Mouse (Mus musculus) erythroblast, adult 5-6 weeks (primary cell): ENCODE measurements around the gene Il1f6. TPM values are rescaled to one million over a fixed set of nuclear protein-coding genes. Genes with fewer than 3 reads are reported as not detected.
"Not testable (repeated sequence)": the region's sequence is repeated elsewhere in the genome, so short reads cannot be mapped to it uniquely, and the experiment has no call there.

Experiments used
- ATAC-seq: replicated peaks from 2 replicates; pipeline ENCODE4 v1.8.0; 2016; ENCODE audit warnings: moderate number of reproducible peaks, mild to moderate bottlenecking, moderate TSS enrichment, inconsistent platforms; ENCODE audit not compliant: poor library complexity, low FRiP score, severe bottlenecking
- total RNA-seq, 2 experiments: library from RNA; stranded (forward) in 1 of 2; stranded (reverse) in 1 of 2; fragments of 150-400 nt in 1 of 2; fragments of 200-764, 138-1000 nt in 1 of 2; gene quantifications; 2 replicates each; pipeline versions ENCODE4 v1.2.3 to v1.2.4; 2015 to 2017; ENCODE audit warnings: low replicate concordance in 2 of 2

Gene Il1f6
- not detected in 2 replicates for total RNA-seq (2015; ENCODE audit: low replicate concordance)
- not detected in 2 replicates for total RNA-seq (2017; ENCODE audit: low replicate concordance)

DNA sequence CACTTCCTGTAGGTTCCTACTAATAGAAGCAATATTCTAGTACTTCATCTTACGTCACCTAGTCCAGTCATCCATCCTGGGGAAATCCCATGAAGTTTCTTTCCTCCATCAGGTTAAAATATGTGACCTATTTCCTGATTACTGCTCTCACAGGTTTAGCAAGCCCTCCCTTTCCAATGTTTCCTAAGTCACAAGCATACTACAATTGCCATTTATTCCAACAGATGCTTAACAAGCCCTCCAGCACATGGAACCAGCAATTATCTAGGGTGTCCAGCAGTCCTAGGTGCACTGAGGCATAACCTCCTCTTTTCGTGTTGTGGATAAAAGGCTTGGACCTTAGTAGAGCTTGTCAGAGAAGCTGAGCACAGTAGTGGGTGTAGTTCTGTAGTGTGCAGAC lies at the start of gene Il1f6:
Il1f6 (plus strand) TSS at position 301 of the 400 bp plus-strand sequence.
- ATAC-seq: no peak

GRCm38 (mm10) chr2:24181683-24182331 lies 33.4 kb upstream of the Il1f6 start:
- not testable (repeated sequence) for ATAC-seq

DNA sequence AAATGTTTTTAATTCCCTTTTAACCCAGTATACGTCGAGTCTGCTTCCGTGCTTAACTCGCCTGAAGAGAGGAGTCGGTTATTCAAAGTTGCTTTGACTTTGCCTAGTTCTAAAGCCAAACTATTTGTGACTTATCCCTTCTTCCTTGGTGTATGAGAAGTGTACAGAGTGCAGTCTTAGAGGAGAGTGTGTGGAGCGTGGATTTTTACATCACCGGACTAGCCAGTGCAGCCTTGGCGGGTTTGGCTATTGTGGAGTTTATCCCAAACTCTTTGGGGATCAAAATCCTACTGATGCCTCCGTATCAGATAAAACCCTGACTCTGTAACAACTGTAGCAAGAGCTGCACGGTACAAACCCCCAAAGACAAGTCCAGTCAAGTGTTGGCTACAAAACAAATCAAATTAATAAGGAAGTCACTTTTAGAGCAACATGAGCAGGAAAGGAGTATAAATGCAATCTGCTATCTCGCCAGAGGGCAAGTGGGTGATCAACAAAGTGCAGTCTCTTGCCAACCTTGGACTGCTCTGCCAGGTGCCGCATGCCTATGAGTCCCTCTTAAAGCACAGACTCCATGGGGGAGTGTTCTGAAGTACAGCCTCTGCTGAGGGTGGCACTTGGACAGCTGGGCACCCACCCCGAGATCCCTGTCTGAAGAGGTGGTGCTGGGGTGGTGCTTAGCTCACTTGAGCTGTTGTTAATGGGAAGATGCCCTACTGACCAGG lies 32.6 kb upstream of the Il1f6 start:
- not testable (repeated sequence) for ATAC-seq

DNA sequence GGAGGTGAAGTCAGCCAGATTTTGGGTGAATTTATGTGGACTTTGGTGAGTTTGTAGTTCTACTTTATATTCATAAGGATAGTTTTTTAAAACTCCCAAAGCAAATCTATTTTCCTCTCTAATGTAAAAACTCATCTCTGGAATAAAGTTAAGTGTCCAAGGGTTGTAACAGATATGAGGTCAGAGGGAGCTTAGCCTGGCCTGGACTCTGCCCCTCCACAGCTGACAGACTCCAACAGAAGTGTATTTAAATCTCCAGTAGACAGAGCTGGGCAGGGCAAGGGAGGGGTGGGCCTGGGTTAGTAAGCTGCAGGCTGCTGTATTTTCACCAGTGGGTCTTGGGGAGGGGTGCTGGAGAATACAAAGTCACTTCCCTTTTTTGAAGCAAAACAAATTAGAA lies 31.1 kb upstream of the Il1f6 start:
- not testable (repeated sequence) for ATAC-seq

DNA sequence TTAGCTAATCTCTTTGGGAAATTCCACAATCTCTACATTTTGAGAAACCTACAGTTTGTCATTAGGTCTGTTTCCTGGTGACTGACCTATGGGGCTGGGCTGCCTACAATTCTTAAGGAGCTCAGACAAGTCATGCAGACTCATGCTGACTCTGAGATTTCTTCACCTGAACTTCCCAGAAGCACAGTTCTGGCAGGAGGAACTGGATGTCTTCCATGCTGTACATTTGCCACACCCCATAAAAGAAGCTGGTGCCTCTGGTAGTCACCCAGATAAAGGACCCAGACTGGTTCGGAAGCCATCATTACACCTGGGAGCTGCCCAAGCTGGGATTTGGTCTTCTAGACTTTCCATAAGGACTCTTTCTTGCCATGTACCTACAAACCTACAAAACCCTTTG lies 29.0 kb upstream of the Il1f6 start, which contains the start of gene Il1f9:
Il1f9 (plus strand) TSS at position 301 of the 400 bp plus-strand sequence.
- no peak for ATAC-seq

- no peak for ATAC-seq
Observed at GRCm38 (mm10) chr2:24187585-24187984, 27.6 kb upstream of the Il1f6 start.

GRCm38 (mm10) chr2:24188189-24188588 lies 27.0 kb upstream of the Il1f6 start:
- ATAC-seq: no peak

- no peak for ATAC-seq
Observed at GRCm38 (mm10) chr2:24227191-24227590, 12.0 kb downstream of the Il1f6 start.

GRCm38 (mm10) chr2:24267503-24267902 lies 52.3 kb downstream of the Il1f6 start:
- no peak for ATAC-seq

DNA sequence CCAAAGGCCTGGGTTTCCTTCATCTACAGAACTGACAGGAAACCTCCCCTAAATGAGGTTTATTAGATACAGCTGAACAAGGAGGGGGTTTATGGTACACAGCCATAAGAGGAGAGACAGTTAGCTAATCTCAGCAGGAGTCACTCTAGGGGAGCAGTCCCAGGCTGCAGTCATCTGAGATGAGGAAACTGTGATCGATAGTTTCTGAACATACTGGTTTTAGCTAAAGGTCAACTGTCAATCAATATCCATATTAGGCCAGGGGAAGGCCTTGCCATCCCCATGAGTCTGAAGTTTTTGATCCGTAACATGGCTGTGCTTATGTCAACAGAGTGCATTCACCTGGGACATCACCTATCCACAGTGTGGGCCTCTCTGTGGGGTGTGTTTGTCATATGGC lies 58.4 kb downstream of the Il1f6 start:
- no peak for ATAC-seq

DNA sequence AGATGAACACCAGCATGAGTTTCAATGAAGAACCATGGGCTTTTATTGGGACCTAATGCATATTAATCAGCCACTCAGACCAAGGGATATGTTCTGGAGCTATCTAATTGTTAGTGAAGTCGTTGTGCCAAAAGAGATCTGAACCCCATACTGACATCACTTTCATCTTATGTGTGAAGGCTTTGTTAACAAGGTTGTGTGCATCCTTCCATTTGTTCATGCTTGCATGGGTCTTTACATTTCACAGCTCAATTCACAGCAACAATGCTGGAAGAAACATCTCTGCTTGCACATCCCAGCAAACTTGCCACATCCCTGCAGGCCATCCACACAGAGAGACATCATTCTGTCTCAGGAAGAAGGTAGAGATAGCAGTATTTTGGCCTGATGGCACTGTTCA lies 59.9 kb downstream of the Il1f6 start:
- ATAC-seq: no peak

Other genes starting within 250 kb of the Il1f6 start
- 5.4 and 9.8 TPM in 2 replicates for gene Hnmt, start 166.0 kb upstream of the Il1f6 start, total RNA-seq (2015; ENCODE audit: low replicate concordance)
- gene Hnmt, start 166.0 kb upstream of the Il1f6 start, total RNA-seq (2017; ENCODE audit: low replicate concordance): 8.6 TPM in 2 replicates
- gene Tbpl2, start 118.8 kb upstream of the Il1f6 start, total RNA-seq (2015; ENCODE audit: low replicate concordance): not detected in 2 replicates
- not detected in 2 replicates for gene Tbpl2, start 118.8 kb upstream of the Il1f6 start, total RNA-seq (2017; ENCODE audit: low replicate concordance)
- not detected in 2 replicates for gene Il1f8, start 62.3 kb upstream of the Il1f6 start, total RNA-seq (2015; ENCODE audit: low replicate concordance)
- gene Il1f8, start 62.3 kb upstream of the Il1f6 start, total RNA-seq (2017; ENCODE audit: low replicate concordance): not detected in 2 replicates
- gene Il1f9, start 28.9 kb upstream of the Il1f6 start, total RNA-seq (2015; ENCODE audit: low replicate concordance): 5.9 and 26.1 TPM in 2 replicates
- gene Il1f9, start 28.9 kb upstream of the Il1f6 start, total RNA-seq (2017; ENCODE audit: low replicate concordance): 6.1 and 7.1 TPM in 2 replicates
- gene Il1f5, start 61.5 kb downstream of the Il1f6 start, total RNA-seq (2015; ENCODE audit: low replicate concordance): not detected in 2 replicates
- gene Il1f5, start 61.5 kb downstream of the Il1f6 start, total RNA-seq (2017; ENCODE audit: low replicate concordance): 0.70 TPM in 1 of 2 replicates, not detected in the other
- gene Il1f10, start 75.8 kb downstream of the Il1f6 start, total RNA-seq (2015; ENCODE audit: low replicate concordance): not detected in 2 replicates
- gene Il1f10, start 75.8 kb downstream of the Il1f6 start, total RNA-seq (2017; ENCODE audit: low replicate concordance): not detected in 2 replicates
- 10.7 and 15.4 TPM in 2 replicates for gene Il1rn, start 121.4 kb downstream of the Il1f6 start, total RNA-seq (2015; ENCODE audit: low replicate concordance)
- 3.9 and 8.9 TPM in 2 replicates for gene Il1rn, start 121.4 kb downstream of the Il1f6 start, total RNA-seq (2017; ENCODE audit: low replicate concordance)
- gene Psd4, start 152.2 kb downstream of the Il1f6 start, total RNA-seq (2015; ENCODE audit: low replicate concordance): 5.6 and 8.4 TPM in 2 replicates
- 15.3 and 26.3 TPM in 2 replicates for gene Psd4, start 152.2 kb downstream of the Il1f6 start, total RNA-seq (2017; ENCODE audit: low replicate concordance)